Mouse (Mus musculus) myocyte (in vitro differentiated cells): ENCODE measurements around the gene Heatr5a. TPM values are rescaled to one million over a fixed set of nuclear protein-coding genes. Genes with fewer than 3 reads are reported as not detected.

Experiments
- H3K27me3 ChIP-seq: one replicate; pipeline ENCODE4 v1.6.1; 2011; ENCODE audit not compliant: control insufficient read depth, insufficient read depth, insufficient read length
- H3K36me3 ChIP-seq: one replicate; pipeline ENCODE4 v1.6.1; 2011; ENCODE audit not compliant: control insufficient read depth, insufficient read depth
- H3K4me2 ChIP-seq: one replicate; pipeline ENCODE4 v1.6.1; 2011; ENCODE audit warnings: low read depth, control low read depth
- H3K4me3 ChIP-seq: one replicate; pipeline ENCODE4 v1.5.1; 2011; ENCODE audit warnings: mild to moderate bottlenecking, control low read depth, moderate library complexity
- H3K79me2 ChIP-seq: one replicate; pipeline ENCODE4 v1.6.1; 2011; ENCODE audit not compliant: control insufficient read depth, insufficient read depth
- H3ac ChIP-seq: one replicate; pipeline ENCODE4 v1.6.1; 2011; ENCODE audit not compliant: control insufficient read depth, insufficient read length
- CEBPB ChIP-seq: IDR thresholded peaks from 2 replicates; pipeline ENCODE4 v1.6.1; 2011; ENCODE audit warnings: mild to moderate bottlenecking, moderate library complexity; ENCODE audit not compliant: poor library complexity, insufficient read depth, severe bottlenecking
- E2F4 ChIP-seq: IDR thresholded peaks from one replicate; pipeline ENCODE4 v1.6.1; 2011; ENCODE audit warnings: mild to moderate bottlenecking, control low read depth, moderate library complexity; ENCODE audit not compliant: insufficient read depth
- MAX ChIP-seq: IDR thresholded peaks from one replicate; pipeline ENCODE4 v1.6.1; 2011; ENCODE audit warnings: low read depth, mild to moderate bottlenecking, control low read depth
- MYOD1 ChIP-seq, 3 experiments: IDR thresholded peaks; one replicate each; pipeline ENCODE4 v1.6.1; 2011; ENCODE audit warnings: control low read depth in 2 of 3, low read depth in 2 of 3, mild to moderate bottlenecking in 2 of 3, moderate library complexity in 1 of 3; ENCODE audit not compliant: insufficient read length in 2 of 3, control insufficient read depth in 1 of 3
- MYOG ChIP-seq, 3 experiments: IDR thresholded peaks; one replicate each; pipeline ENCODE4 v1.6.1; 2011; ENCODE audit warnings: control low read depth in 2 of 3, low read depth in 2 of 3, mild to moderate bottlenecking in 2 of 3; ENCODE audit not compliant: insufficient read length in 2 of 3, control insufficient read depth in 1 of 3, insufficient read depth in 1 of 3
- POLR2A ChIP-seq: IDR thresholded peaks from one replicate; pipeline ENCODE4 v1.6.1; 2011; ENCODE audit warnings: low read depth, mild to moderate bottlenecking, control low read depth, moderate library complexity; ENCODE audit not compliant: insufficient read length
- POLR2AphosphoS2 ChIP-seq: IDR thresholded peaks from one replicate; pipeline ENCODE4 v1.6.1; 2011; ENCODE audit warnings: low read depth, control low read depth; ENCODE audit not compliant: insufficient read length
- REST ChIP-seq: IDR thresholded peaks from one replicate; pipeline ENCODE4 v1.6.1; 2011; ENCODE audit warnings: mild to moderate bottlenecking, control low read depth, moderate library complexity; ENCODE audit not compliant: insufficient read depth, insufficient read length
- SRF ChIP-seq: IDR thresholded peaks from one replicate; pipeline ENCODE4 v1.6.1; 2011; ENCODE audit warnings: low read depth; ENCODE audit not compliant: control insufficient read depth, insufficient read length
- TCF12 ChIP-seq: IDR thresholded peaks from one replicate; pipeline ENCODE4 v1.6.1; 2011; ENCODE audit warnings: mild to moderate bottlenecking, control low read depth; ENCODE audit not compliant: poor library complexity, insufficient read depth, severe bottlenecking
- TCF3 ChIP-seq: IDR thresholded peaks from one replicate; pipeline ENCODE4 v1.6.1; 2011; ENCODE audit warnings: low read depth, control low read depth; ENCODE audit not compliant: insufficient read length
- USF1 ChIP-seq: IDR thresholded peaks from one replicate; pipeline ENCODE4 v1.6.1; 2011; ENCODE audit warnings: low read depth, mild to moderate bottlenecking, control low read depth, moderate library complexity
- polyA plus RNA-seq: library from polyadenylated mRNA; unstranded; fragments of >200 nt; fragmentation: generic; extraction: Trizol; gene quantifications from one replicate; pipeline ENCODE4 v1.2.1, GENCODE M21; 2012; ENCODE audit warnings: missing spikeins

The Heatr5a gene
- polyA plus RNA-seq, 1 experiment: 10.3 TPM

- Histone ChIP-seq H3K79me2 (peaks cover 43% of the 10 kb centered on the region), H3K27me3 (no peaks in the 10 kb centered on the region), H3K4me2 (peak overlapping the region; percentile 72), H3ac (peak overlapping the region; percentile 95), H3K4me3 (peak overlapping the region; percentile 74), H3K36me3 (no peaks in the 10 kb centered on the region)
- TF ChIP-seq CEBPB (no peak), SRF (no peak), POLR2A (no peak), E2F4 (no peak), MAX (no peak), REST (no peak), USF1 (no peak), POLR2AphosphoS2 (no peak), MYOD1 (IDR thresholded peaks at IDR 0.05; ENCODE audit: control insufficient read depth in 1 of 3, insufficient read length in 2 of 3, low read depth in 2 of 3) (no peak), MYOG (IDR thresholded peaks at IDR 0.05; ENCODE audit: control insufficient read depth in 1 of 3, insufficient read depth in 1 of 3, insufficient read length in 2 of 3, low read depth in 2 of 3) (no peak), TCF12 (no peak), TCF3 (no peak)
Measured at GRCm38 (mm10) chr12:51830077-51830402, 141.1 kb downstream of the Heatr5a start.

GRCm38 (mm10) chr12:51829290-51830076, 141.6 kb downstream of the Heatr5a start, which contains the start of gene Hectd1:
TSS of gene Hectd1 (minus strand) at chr12:51829536.
- Histone ChIP-seq H3ac (peak within 1 kb of the TSS; percentile 95), H3K4me3 (peak within 1 kb of the TSS; percentile 74), H3K4me2 (peak within 1 kb of the TSS; percentile 90), H3K27me3 (no peaks in the 10 kb centered on the region), H3K79me2 (peaks cover 48% of the 10 kb centered on the region), H3K36me3 (no peaks in the 10 kb centered on the region)
- TF ChIP-seq MYOG (IDR thresholded peaks at IDR 0.05; ENCODE audit: control insufficient read depth in 1 of 3, insufficient read depth in 1 of 3, insufficient read length in 2 of 3, low read depth in 2 of 3) (peak in 2 of 3 experiments; percentile 24 to 67), SRF (no peak), REST (no peak), TCF3 (peak; percentile 3), MAX (no peak), CEBPB (no peak), USF1 (no peak), MYOD1 (IDR thresholded peaks at IDR 0.05; ENCODE audit: control insufficient read depth in 1 of 3, insufficient read length in 2 of 3, low read depth in 2 of 3) (peak in 1 of 3 experiments; percentile 58), POLR2A (peak; percentile 61), POLR2AphosphoS2 (peak; percentile 68), E2F4 (no peak), TCF12 (no peak)

GRCm38 (mm10) chr12:51828716-51829289, 142.3 kb downstream of the Heatr5a start:
- H3K4me3 ChIP-seq: peak overlapping the region; percentile 74
- TF ChIP-seq USF1: no peak
- TF ChIP-seq TCF12: no peak
- TF ChIP-seq MYOD1 (IDR thresholded peaks at IDR 0.05; ENCODE audit: control insufficient read depth in 1 of 3, insufficient read length in 2 of 3, low read depth in 2 of 3): peak in 1 of 3 experiments; percentile 1
- H3K4me2 ChIP-seq: peak overlapping the region; percentile 90
- peak overlapping the region; percentile 95 for H3ac ChIP-seq
- H3K79me2 ChIP-seq: peaks cover 55% of the 10 kb centered on the region
- H3K27me3 ChIP-seq: no peaks in the 10 kb centered on the region
- H3K36me3 ChIP-seq: peaks cover 5% of the 10 kb centered on the region

- peak overlapping the region; percentile 90 for H3K4me2 ChIP-seq
- H3K27me3 ChIP-seq: no peaks in the 10 kb centered on the region
- H3ac ChIP-seq: peak overlapping the region; percentile 95
- peaks cover 5% of the 10 kb centered on the region for H3K36me3 ChIP-seq
- H3K4me3 ChIP-seq: peak overlapping the region; percentile 74
- TF ChIP-seq SRF (no peak), USF1 (no peak), REST (no peak), MYOG (IDR thresholded peaks at IDR 0.05; ENCODE audit: control insufficient read depth in 1 of 3, insufficient read depth in 1 of 3, insufficient read length in 2 of 3, low read depth in 2 of 3) (no peak), MAX (no peak), CEBPB (no peak), E2F4 (no peak), TCF3 (no peak), POLR2A (no peak), POLR2AphosphoS2 (no peak), TCF12 (no peak), MYOD1 (IDR thresholded peaks at IDR 0.05; ENCODE audit: control insufficient read depth in 1 of 3, insufficient read length in 2 of 3, low read depth in 2 of 3) (no peak)
- peaks cover 62% of the 10 kb centered on the region for H3K79me2 ChIP-seq
Measured at GRCm38 (mm10) chr12:51827958-51828650, 143.0 kb downstream of the Heatr5a start.

Other genes with a start within 250 kb of the Heatr5a start
- gene Hectd1, start 141.8 kb downstream of the Heatr5a start, polyA plus RNA-seq: 15.4 TPM
- 16.0 TPM for gene Dtd2, start 35.2 kb upstream of the Heatr5a start, polyA plus RNA-seq
- not detected for gene Gpr33, start 56.7 kb upstream of the Heatr5a start, polyA plus RNA-seq
- gene Nubpl, start 126.4 kb upstream of the Heatr5a start, polyA plus RNA-seq: 6.6 TPM